Mouse (Mus musculus): Measurements from ENCODE around the gene Dpf1.

Dpf1 gene

DNA sequence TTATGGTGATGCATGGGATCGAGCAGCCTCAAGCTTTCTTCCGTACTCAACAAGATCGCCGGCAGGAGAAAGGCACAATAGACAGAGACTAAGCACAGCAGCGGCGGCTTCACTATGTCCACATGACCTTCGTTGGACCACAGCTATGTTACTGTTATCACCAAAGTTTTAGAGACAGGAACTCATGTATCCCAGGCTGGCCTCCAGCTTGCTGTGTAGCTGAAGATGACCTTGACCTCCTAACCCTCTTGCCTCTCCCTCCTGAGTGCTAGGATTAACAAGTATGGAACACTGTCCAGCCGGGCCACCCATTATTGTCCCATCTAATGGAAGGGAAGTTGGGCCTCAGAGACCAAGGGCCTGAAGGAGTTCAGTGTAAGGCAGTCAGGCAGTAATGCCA, 37.1 kb downstream of the Dpf1 start:
- no peak for DNase-seq (ENCODE audit: low spot score in 2 of 2)

DNA sequence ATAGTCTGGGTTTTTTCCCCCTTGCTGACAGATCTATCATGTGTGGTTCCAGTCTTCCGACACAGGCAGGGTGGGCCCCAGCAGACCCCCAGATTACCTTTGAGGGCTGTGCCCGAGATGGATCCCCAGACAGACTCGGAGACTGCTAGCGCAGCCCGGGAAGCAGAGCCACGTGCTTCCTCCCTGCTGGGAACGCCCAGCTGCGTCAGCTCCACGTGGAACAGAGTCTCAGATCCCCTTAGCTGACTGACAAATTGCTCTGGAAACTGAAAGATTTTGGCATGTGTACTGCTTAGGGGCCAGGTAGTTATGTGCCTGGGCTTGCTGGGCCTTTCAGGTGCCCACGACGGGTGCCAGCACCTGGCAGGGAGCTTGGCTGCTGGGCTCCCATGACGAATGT, 38.0 kb downstream of the Dpf1 start:
- no peak for DNase-seq (ENCODE audit: low spot score in 2 of 2)

DNA sequence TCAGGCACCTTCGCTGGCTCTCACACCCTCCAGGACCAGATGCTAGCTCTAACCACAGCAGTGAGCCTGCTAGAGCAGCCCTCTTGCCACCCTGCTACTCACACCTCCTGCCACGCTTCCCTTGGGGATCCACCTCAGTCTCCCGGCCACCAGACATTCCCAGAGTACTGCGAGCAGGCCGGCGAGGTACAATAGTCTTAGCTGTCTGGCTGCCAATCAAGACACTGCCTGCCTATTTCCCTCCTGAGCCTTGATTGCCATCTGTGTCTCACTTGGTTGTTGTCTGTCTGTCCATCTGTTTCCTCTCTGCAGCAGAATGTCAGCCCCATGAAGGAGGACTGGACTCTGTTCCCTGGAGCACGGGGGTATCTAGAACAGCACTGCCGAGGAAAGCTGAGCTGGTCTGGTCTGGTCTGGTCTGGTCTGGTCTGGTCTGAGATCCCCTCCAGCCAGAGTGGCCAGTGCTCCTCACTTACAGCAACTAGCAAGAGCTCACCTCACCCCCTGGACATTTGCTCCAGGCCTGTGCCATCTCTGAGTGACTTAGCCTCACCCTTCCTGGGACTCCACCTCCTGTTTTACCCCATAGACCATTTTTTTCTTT, 38.8 kb downstream of the Dpf1 start:
- no peak for DNase-seq (ENCODE audit: low spot score in 2 of 2)

DNA sequence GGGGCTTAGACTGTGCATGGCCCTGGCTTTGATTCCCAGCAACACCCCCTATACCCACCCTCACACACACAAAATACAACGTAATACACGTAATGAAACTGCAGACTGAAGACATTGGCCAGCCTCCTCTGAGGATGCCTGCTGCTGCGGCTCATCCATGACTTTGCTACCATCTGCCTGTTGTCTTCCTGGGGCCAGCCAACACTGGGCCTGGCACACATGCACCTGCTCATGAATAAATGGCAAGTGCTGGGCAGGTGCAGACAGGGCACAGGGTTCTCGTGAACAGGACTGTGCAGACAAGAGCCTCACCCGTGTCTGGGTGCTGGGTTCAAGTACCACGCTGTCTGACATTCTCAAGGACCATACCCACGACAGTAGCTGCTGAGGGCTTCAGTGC, 40.0 kb downstream of the Dpf1 start:
- no peak for DNase-seq (ENCODE audit: low spot score in 2 of 2)

DNA sequence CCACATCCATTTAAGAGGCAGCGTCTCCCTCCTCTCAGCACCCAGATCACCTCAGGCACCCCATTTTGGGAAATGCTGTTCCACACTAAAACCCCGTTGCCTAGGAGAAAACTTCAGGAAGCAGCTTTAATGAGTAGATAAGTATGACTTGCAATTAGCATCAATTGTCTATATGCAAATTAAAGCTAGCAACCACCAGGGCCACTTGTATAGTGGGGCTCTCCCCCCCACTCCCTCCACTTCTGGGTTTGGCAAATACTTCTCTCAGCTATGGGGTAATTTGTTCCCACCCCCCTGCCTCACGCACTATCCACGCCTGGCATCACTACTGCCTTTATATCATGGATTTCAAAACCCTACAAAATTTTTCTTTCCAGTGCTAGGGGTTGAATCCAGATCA, 41.8 kb downstream of the Dpf1 start:
- DNase-seq (ENCODE audit: low spot score in 2 of 2), result no peak

DNA sequence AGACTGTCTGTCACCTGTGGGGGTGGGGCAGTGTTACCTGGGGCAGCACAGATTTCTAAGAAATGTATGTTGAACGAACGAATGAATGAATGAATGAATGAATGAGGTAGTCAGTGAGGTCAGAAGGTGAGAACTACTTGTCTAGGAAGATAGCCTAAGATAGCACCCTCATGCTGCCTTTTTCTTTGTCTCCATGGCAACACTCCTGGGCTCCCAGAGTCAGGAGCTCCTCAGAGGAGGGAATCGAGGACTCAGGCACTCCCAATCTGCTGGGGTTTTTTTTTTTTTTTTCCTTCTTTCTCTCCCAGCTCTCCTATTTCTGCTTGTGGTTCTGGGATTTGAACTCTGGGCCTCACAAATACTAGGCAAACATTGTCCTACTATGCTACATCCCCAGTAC, 42.5 kb downstream of the Dpf1 start:
- DNase-seq (ENCODE audit: low spot score in 2 of 2), result no peak

DNA sequence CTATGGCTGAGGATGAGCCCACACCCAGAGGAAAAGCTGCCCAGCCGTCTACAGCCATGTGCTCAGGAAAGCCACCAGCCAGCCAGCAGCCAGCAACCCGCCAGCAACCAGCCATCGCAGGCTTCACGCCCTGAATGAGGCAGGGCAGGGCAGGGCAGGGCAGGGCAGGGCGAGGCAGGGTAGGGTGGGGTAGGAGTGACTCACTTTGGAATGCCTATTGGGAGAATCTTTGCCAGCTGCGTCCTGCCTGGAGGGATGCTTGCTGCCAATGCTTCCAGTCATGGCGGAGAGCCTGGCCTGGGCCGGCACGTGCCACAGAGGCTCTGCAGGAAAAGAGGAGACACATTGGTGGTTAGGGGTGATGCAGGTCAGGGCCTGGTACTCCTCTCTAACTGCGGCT, 46.7 kb downstream of the Dpf1 start:
- DNase-seq (ENCODE audit: low spot score in 2 of 2), result no peak

DNA sequence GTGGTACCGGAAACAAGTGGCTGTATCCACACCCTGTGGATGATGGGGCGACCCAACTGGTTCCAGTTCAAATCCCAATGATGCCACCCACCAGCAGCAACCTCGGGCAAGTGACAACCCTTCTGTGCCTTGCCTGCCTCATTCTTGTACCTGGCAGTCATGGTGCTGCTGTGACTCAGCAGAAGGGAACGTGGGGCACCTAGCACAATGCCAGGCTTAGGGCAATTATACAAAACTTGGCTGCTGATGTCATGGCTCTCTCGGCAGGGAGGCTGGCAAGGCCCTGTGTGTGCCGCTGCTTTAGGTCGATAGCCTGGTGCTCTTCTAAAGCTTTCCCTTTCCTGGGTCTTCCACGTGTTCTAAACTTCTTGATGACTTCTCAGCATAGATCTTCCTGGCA, 48.5 kb downstream of the Dpf1 start:
- DNase-seq (ENCODE audit: low spot score in 2 of 2), result no peak

DNA sequence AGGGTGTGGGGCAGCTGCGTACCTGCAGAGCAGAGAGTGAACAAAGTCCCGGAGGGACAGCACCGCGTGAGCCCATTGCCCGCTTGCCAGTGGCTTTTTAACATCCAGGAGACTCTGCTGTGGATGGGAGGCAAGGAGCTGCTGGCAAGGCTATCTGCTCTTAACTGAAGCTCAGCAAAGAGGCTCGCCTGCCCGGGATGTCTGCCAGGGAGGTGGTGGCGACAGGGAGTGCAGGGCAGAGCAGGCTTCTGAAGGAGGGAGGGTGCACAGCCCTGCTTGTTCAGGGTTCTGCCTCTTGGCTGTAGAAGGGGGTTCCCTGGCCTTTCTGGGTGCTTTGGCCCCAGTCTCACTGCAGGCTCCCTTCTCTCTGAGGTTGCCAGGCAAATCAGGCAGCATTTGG, 50.4 kb downstream of the Dpf1 start:
- no peak for DNase-seq (ENCODE audit: low spot score in 2 of 2)

DNA sequence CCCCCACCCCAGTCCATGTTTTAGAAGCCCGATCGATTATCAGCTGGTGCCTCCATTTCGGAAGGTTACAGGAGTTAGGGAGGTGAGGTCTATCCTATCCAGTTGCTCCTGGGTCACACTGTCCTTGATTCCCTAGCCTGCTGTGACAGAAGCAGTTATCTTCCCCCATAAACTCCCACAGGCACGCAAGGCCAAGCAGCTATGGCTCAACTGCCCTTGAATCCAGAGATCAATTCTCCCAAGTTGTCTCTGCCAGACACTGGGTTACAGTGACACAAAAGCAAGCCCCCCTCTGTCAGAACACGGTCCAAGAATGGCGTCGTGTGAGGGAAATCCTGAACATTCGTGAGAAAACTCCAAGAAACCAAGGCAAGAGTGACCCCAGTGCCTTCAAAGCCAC, 51.7 kb downstream of the Dpf1 start:
- no peak for DNase-seq (ENCODE audit: low spot score in 2 of 2)

DNA sequence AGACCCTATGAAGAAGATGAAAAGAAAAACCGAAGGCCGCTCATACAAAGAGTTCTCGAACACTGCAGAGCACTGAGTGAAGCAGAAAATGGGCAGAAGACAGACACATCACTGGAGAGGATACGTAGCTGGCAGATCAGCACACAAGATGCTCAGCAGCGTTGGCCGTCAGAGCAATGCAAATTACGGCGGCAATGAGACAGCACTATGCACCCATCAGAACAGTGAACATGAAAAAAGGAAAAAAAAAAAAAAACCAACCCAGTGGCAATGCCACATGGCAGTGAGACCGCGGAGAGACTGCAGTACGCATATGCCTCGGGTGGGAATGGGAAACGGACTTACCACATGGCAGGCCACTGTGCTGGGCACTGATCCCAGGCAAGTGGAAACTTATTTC, 57.7 kb downstream of the Dpf1 start:
- DNase-seq (ENCODE audit: low spot score in 2 of 2), result no peak

DNA sequence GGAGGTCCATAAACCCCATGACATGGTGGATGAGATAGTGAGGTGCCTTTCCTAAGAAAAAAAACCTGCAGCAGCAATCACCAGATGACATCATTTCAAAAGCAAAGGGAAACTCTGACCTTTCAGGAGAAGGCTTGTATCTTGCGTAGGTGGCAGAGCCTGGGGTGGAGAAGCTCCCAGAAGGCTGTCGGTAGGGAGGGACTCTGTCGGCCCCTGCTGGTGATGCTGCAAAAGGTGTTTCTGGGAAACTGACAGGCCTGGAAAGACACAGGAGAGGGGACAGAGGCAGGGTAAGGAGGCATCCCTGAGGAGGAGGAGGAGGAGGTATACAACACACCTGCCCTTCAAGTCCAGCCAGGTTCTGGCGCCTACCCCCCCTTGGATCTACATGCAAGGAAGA, 60.3 kb downstream of the Dpf1 start:
- no peak for DNase-seq (ENCODE audit: low spot score in 2 of 2)

DNA sequence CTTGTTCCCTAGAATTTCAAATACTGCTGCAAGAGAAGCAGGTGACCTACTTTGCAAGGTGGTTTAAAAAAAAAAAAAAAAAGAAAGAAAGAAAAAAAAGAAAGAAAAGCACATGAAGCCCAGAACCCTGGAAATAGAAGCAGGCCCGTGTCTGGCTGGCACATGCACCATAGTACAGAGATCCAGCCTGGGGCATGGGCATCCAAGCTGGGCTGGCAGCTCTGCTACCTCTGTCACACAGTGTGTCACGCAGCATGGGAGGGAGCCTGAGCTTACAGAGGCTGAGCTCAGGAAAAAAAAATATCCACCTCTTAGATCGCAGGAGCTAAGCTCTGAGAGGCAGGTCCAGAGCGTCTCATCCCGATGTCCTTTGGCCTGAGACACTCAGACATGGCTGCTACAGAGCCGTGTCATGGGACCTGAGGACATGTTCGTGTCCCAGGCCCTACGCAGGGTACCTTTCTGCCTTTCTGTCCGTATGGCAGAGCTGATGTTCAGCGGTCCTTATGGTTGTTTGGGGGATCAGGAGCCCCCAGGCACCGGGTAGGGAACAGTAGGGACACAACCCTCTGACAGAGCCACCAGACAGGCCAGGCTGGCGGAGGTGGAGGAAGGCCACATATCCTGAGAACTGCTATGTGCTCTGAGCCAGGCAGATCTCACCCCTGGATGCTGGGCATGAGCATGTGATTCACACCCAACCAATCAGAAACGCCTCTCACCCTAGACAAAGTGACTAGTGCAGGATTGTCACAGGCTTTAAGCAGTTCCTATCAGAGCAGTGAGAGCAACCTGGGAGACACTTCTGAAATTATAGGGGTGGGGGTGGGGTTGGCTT, 63.6 kb downstream of the Dpf1 start:
- no peak for DNase-seq (ENCODE audit: low spot score in 2 of 2)
